Comparison of ENCODE assay signal across 9 mouse cellular contexts in the genomic region with DNA sequence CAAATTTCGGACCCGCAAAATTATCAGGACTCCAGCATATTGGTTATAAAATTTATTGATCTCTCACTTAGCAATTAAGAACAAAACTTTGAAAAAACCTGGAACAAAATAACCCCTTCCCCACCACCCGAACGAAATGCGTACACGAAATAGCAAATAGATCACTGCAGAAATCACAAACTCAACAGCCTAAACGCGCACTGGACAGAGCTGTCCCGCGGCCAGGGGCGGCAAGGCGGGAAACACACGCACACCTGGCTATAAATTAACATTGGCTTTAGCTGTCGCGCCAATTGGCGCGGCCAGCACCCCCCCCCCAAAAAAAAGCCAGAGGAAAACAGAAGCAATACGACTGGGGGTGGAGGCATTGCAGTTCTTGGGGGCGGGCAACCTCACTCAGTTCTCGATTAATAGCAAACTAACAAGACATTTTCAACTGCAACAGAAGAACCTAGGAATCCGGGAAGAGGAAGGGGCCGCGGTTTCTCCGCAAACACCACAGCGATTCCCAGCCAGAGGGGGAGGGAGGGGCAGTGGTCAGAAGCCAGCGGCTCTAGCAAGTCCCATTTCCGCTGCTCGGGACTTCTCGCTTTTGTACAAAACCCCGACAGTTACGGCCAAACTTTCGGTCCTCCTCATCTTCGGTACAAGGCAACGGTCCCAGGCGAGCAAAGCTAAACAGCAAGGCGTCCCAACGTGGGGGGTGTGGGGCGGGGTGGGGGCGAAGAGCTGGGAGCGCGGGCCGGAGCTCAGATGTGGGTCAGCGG. TPM values are rescaled to one million over a fixed set of nuclear protein-coding genes. Genes with fewer than 3 reads are reported as not detected.
A peak's percentile ranks its signal among the peaks of the same experiment; 100 is the strongest.
DNase-seq lines count a peak whose midpoint lies in the region; ATAC-seq and TF ChIP-seq lines count a peak whose summit lies in the region.
"Had no signal": no experiment of that assay in that cellular context is flagged by ENCODE, and none has a peak within 500 bp of the region (broad histone marks: within the 10 kb centered on the region; RNA-seq: fewer than 3 reads in every experiment).

No protein-coding gene starts in this region.

- peak overlapping the region; percentile 59 for H3K4me2 ChIP-seq in kidney, embryonic 14.5 days (replicated peaks; ENCODE audit: low read depth, low read length)
- H3K4me2 ChIP-seq in embryonic facial prominence, embryonic 13.5 days = peak overlapping the region; percentile 74
- peak overlapping the region; percentile 70 for H3K4me2 ChIP-seq in intestine, postnatal 0 days (replicated peaks; ENCODE audit: low read depth)
- H3K4me2 ChIP-seq in neural tube, embryonic 11.5 days (ENCODE audit: low read depth) = peak overlapping the region; percentile 52

- no peak for TF ChIP-seq CTCF in intestine, postnatal 0 days (IDR thresholded peaks at IDR 0.05; ENCODE audit: low read depth)

- peaks cover 66% of the 10 kb centered on the region for H3K27me3 ChIP-seq in kidney, embryonic 14.5 days (ENCODE audit: control insufficient read depth, insufficient read depth, low read length)
- peaks cover 96% of the 10 kb centered on the region for H3K27me3 ChIP-seq in embryonic facial prominence, embryonic 13.5 days
- H3K27me3 ChIP-seq in intestine, postnatal 0 days (replicated peaks; ENCODE audit: control insufficient read depth, insufficient read depth, low read length) = peaks cover 50% of the 10 kb centered on the region
- peaks cover 10% of the 10 kb centered on the region; the same call in 1 of the 2 replicates for H3K27me3 ChIP-seq in neural tube, embryonic 11.5 days (ENCODE audit: control insufficient read depth, insufficient read depth, low read length)

- no peaks in the 10 kb centered on the region for H3K36me3 ChIP-seq in kidney, embryonic 14.5 days (ENCODE audit: control insufficient read depth, insufficient read depth, low read length)
- no peaks in the 10 kb centered on the region for H3K36me3 ChIP-seq in embryonic facial prominence, embryonic 13.5 days
- H3K36me3 ChIP-seq in intestine, postnatal 0 days (ENCODE audit: control insufficient read depth, insufficient read depth) = no peaks in the 10 kb centered on the region
- no peaks in the 10 kb centered on the region for H3K36me3 ChIP-seq in neural tube, embryonic 11.5 days (ENCODE audit: control insufficient read depth, insufficient read depth, low read length)

- no peak overlapping the region for H3K9ac ChIP-seq in kidney, embryonic 14.5 days (ENCODE audit: low read depth, low read length)
- H3K9ac ChIP-seq in embryonic facial prominence, embryonic 13.5 days = 0 out of 2 replicates have a peak overlapping the region, but pooled peaks have one; percentile 27
- no peak overlapping the region for H3K9ac ChIP-seq in intestine, postnatal 0 days (ENCODE audit: low read depth, low read length)
- peak overlapping the region; percentile 65 for H3K9ac ChIP-seq in neural tube, embryonic 11.5 days (ENCODE audit: low read length)

- WGBS in kidney, embryonic 14.5 days = 31% methylated on average over 43 of the region's 43 CpGs
- WGBS in embryonic facial prominence, embryonic 13.5 days = 27% methylated on average over 43 of the region's 43 CpGs
- 21% methylated on average over 43 of the region's 43 CpGs for WGBS in intestine, postnatal 0 days
- 22% methylated on average over 43 of the region's 43 CpGs for WGBS in neural tube, embryonic 11.5 days

- H3K4me3 ChIP-seq in kidney, embryonic 14.5 days (ENCODE audit: low read length) = peak overlapping the region; percentile 34
- H3K4me3 ChIP-seq in embryonic facial prominence, embryonic 13.5 days = peak overlapping the region; percentile 47
- peak overlapping the region; percentile 40 for H3K4me3 ChIP-seq in intestine, postnatal 0 days (ENCODE audit: low read depth, low read length)
- H3K4me3 ChIP-seq in neural tube, embryonic 11.5 days (ENCODE audit: low read depth, low read length) = peak overlapping the region; percentile 58
- H3K4me3 ChIP-seq: erythroblast, embryonic 14.5 days had no signal

- no peaks in the 10 kb centered on the region for H3K9me3 ChIP-seq in kidney, embryonic 14.5 days (ENCODE audit: control insufficient read depth, low read length)
- no peaks in the 10 kb centered on the region for H3K9me3 ChIP-seq in embryonic facial prominence, embryonic 13.5 days
- H3K9me3 ChIP-seq in intestine, postnatal 0 days (ENCODE audit: control insufficient read depth) = no peaks in the 10 kb centered on the region
- H3K9me3 ChIP-seq in neural tube, embryonic 11.5 days (ENCODE audit: control insufficient read depth, low read length) = no peaks in the 10 kb centered on the region

- DNase-seq in kidney, adult 11 months = no peak
- no peak for DNase-seq in neural tube, embryonic 11.5 days (ENCODE audit: low spot score)
- no peak for DNase-seq in MN1 (ENCODE audit: low spot score)

- H3K4me1 ChIP-seq in kidney, embryonic 14.5 days (ENCODE audit: control insufficient read depth, insufficient read depth, low read length) = no peaks in the 10 kb centered on the region
- H3K4me1 ChIP-seq in embryonic facial prominence, embryonic 13.5 days = peaks cover 10% of the 10 kb centered on the region; the same call in 1 of the 2 replicates
- no peaks in the 10 kb centered on the region for H3K4me1 ChIP-seq in intestine, postnatal 0 days (replicated peaks; ENCODE audit: control insufficient read depth, insufficient read depth, low read length)
- H3K4me1 ChIP-seq in neural tube, embryonic 11.5 days (ENCODE audit: control insufficient read depth, insufficient read depth, low read length) = peaks cover 2% of the 10 kb centered on the region; the same call in 1 of the 2 replicates

- H3K27ac ChIP-seq in kidney, embryonic 14.5 days (ENCODE audit: low read depth, low read length) = no peak overlapping the region
- no peak overlapping the region for H3K27ac ChIP-seq in embryonic facial prominence, embryonic 13.5 days
- H3K27ac ChIP-seq in intestine, postnatal 0 days (ENCODE audit: low read depth, low read length) = no peak overlapping the region
- H3K27ac ChIP-seq in neural tube, embryonic 11.5 days (ENCODE audit: low read depth, low read length) = no peak overlapping the region

- ATAC-seq in kidney, embryonic 14.5 days (ENCODE audit: low FRiP score, low TSS enrichment) = 0 out of 2 replicates have a peak, but pooled peaks have one; percentile 13
- ATAC-seq in embryonic facial prominence, embryonic 13.5 days (ENCODE audit: insufficient number of reproducible peaks, insufficient read depth, low FRiP score, low TSS enrichment, low read depth) = no peak
- ATAC-seq in intestine, postnatal 0 days = no peak
- ATAC-seq in neural tube, embryonic 11.5 days (ENCODE audit: insufficient read depth, low FRiP score, low TSS enrichment) = no peak
- ATAC-seq in activated CD4-positive, CD25-positive, alpha-beta regulatory T cell, adult 4 months = no peak
- ATAC-seq in megakaryocyte-erythroid progenitor cell, adult 5-6 weeks (replicated peaks; ENCODE audit: low FRiP score, low TSS enrichment, poor library complexity, severe bottlenecking) = no peak

RNA-seq across cellular contexts. Expression of a gene that starts 1.7 kb away (rescaled TPM):
- not detected in 2 replicates for polyA plus RNA-seq in kidney, embryonic 14.5 days (2014; fragmentation: Nextera tagmentation; extraction: Ambion mirVana)
- polyA plus RNA-seq in embryonic facial prominence, embryonic 13.5 days (2015; fragmentation: Nextera tagmentation; extraction: Ambion mirVana) = 0.10 and 0.17 TPM in 2 replicates
- polyA plus RNA-seq in intestine, postnatal 0 days (2015; fragmentation: Nextera tagmentation; extraction: Ambion mirVana) = 0.07 and 0.10 TPM in 2 replicates
- polyA plus RNA-seq in neural tube, embryonic 11.5 days (2014; fragmentation: Nextera tagmentation; extraction: Ambion mirVana) = 9.4 and 11.0 TPM in 2 replicates
- polyA plus RNA-seq in activated CD4-positive, CD25-positive, alpha-beta regulatory T cell, adult 4 months (2017; shearing (Covaris generic)) = not detected
- not detected in 2 replicates for total RNA-seq in megakaryocyte-erythroid progenitor cell, adult 5-6 weeks (2014; fragmentation: Nextera tagmentation)
- total RNA-seq in megakaryocyte-erythroid progenitor cell, adult 5-6 weeks (2017) = not detected in 2 replicates
- polyA plus RNA-seq: erythroblast, embryonic 14.5 days had no signal

Comparison
In these comparisons a context has a peak if more than half of its experiments do, and no peak if none do; other contexts are left out.
1. H3K9ac ChIP-seq: peak in embryonic facial prominence, embryonic 13.5 days (single experiment) and neural tube, embryonic 11.5 days (single experiment); none in kidney, embryonic 14.5 days (single experiment) and intestine, postnatal 0 days (single experiment).
2. Peak in every context shown above with its lines, with median percentiles within 50 percentile points of each other: H3K4me2 ChIP-seq and H3K4me3 ChIP-seq.